Mouse (Mus musculus): ENCODE measurements around the gene Ifnar2. TPM values are rescaled to one million over a fixed set of nuclear protein-coding genes. Genes with fewer than 3 reads are reported as not detected.

The Ifnar2 gene
- 10 to 100 TPM; 45.8 to 48.2 TPM for polyA plus RNA-seq (2017; shearing (Covaris generic))

GRCm38 (mm10) chr16:91372577-91373472, at the start of gene Ifnar2:
Ifnar2 (plus strand) TSS chr16:91372783.
- ATAC-seq, result peak; percentile 73

DNA sequence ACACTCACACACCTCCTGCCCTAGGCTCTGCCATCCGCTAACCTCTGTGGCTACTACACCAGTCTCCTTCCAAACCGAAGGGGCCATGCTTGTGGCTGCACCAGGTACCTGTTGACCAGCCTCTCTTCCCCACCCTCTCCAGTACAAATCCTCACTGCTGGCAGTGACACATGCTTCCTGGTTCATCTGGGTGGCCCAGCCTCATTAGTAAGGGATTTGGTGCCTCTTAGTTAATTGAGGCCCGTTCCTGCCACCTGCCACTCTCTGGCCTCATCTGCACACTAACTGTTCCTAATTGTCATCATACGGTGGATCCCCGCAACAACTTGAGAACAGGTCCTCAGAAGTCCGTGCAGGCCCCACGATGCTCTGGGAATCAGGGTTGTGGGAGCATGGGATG, 45.0 kb upstream of the Ifnar2 start:
- no peak for ATAC-seq

DNA sequence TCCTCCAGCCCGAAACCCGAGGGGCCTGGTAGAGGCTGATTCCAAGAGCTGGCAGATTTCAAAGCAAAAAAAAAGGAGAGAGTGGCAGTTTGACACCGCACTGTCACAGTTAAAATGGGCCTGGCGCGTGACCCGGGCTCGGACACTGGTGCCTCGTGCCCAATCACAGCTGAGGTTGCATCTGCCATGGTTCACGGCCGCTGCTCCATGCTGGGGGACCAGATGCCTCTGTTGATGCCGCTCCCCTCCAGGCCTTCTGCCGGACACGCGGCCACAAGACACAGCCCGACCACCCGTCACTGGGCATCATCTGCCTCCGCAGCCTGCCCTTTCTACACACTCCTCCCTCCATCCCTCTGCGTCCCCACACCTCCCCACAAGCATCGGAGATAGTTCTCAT, 43.7 kb upstream of the Ifnar2 start:
- ATAC-seq, result no peak

DNA sequence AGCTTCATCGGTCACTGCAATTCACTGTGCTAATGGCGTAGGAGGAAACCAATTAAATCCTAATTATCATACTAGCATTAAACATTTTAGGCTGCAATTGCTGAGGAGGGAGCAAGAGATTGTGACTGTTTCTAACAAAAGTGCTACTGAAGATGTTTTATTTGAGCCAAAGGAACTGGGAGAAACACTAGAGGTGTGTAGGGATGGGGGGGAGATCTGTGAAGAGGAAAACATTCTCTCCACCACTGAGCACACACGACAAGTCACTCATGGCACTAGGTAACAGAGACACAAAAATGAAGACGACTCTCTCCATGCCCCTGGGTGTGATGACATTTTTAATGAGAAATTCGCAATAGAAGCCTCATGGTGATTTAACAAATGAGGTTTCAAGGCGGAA, 42.1 kb upstream of the Ifnar2 start:
- no peak for ATAC-seq

DNA sequence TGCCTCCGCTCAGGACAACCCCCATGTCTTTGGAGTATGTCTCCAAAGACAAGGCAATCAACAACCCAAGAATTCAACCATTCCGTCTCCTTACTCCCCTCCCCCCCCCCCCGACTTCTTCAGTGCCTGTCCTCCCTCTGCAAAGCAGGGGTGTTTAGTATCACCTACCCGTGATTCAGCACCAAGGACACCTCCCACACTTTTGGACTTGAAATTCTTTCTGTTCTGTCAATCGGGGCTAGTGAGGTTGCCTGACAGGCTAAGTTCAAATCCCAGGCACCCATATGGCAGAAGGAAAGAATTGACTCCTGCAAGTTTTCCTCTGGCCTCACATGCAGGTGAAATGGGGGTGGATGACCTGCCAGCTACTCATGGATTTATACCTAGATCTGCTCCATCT, 41.4 kb upstream of the Ifnar2 start:
- ATAC-seq, result no peak

- no peak for ATAC-seq
Observed at GRCm38 (mm10) chr16:91332880-91333279, 39.7 kb upstream of the Ifnar2 start.

GRCm38 (mm10) chr16:91334190-91334893, 38.2 kb upstream of the Ifnar2 start:
- ATAC-seq, result no peak

DNA sequence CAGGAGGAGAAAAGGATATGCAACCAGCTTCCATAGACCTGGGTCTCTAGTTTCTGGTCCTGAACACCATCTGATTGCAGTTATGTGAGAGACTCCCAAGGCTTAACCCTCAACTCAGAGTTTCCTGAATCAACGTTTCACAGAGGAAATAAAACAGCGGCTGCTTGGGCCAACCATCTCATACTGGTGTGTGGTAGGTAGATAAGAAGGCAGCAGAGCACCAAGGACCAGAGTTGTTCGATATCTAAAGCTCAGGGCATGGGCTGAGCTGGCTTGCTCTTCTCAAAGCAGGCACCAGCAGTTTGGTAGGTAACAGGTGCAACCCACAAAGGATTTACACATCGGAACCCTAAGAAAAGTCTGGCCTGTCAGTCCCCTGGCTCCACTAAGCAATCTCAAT, 35.8 kb upstream of the Ifnar2 start:
- no peak for ATAC-seq

DNA sequence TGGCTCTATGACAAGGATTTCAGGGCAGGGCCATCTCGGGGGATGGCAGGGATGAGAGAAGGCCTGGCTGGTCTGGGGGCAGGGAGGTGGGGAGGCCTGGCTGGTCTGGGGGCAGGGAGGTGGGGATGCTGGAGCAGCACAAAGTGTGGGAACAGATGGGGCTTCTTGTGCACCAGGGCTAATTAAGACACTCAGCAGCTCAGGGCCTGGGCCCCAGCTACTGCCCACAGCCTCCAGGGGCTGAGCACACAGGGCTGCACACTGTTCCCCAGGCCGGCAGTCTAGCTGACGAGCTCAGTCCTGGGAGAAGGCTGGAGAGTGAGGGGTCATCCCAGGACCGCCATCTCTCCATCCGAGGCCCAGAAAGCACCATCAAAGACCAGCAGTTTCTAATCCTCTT, 35.1 kb upstream of the Ifnar2 start:
- ATAC-seq, result no peak

- no peak for ATAC-seq
Observed at GRCm38 (mm10) chr16:91346491-91346890, 26.1 kb upstream of the Ifnar2 start.

GRCm38 (mm10) chr16:91347491-91348263, 24.9 kb upstream of the Ifnar2 start:
- no peak for ATAC-seq

GRCm38 (mm10) chr16:91348264-91348565, 24.4 kb upstream of the Ifnar2 start:
- ATAC-seq, result no peak

DNA sequence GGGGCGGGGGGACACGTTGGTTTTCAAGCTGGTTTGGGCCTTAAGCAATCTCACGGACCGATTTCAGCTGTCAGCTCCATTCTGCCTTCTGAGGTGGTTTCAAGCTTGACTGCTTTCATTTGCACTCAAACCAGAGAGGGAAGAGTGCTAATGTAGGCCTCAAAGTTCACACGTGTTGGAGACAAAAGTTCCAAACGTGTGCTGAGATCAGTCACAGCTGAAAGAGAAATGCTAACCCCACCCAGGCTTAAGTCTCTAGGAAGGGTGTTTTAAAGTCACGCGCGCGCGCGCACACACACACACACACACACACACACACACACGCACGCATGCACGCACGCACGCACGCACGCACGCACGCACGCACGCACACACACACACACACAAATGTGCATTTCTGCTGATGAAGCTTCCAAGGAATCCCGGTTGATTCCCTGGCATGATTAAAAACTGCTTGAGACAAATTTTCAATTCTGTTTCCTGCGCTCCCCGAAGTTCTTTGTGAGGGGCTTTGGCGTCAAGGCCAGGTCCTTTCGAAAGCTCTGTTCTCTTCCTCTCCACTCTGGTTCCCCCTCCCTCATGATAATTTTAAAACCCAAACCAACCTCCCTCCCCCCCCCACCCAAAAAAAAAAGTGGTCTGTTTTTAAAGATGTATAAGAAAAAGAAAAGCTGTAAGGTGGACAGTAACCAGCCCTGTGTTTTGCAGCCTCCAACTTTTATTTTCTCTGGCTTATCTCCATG, 23.8 kb upstream of the Ifnar2 start:
- ATAC-seq, result no peak

DNA sequence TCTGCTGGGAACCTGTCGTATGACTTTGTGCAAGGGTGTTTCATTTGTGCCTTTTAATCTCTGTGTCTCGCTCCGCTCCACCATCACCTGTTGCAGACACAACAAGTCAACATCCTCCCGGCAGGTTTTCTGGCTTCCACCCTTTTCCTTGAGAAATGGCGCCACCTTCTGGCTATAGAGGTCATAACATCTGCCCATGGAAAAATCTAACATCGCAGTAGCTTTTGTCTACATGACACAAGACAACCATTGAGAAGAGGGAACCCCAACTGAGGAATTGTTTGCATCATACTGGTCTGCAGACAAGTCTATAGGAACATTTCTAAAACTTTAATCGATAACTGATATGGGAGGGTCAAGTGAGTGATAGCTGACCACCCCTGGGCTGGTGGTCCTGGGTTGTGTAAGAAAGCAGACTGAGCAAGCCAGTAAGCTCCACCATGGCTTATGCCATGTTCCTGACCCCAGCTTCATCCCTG, 20.5 kb upstream of the Ifnar2 start:
- peak; percentile 53 for ATAC-seq

DNA sequence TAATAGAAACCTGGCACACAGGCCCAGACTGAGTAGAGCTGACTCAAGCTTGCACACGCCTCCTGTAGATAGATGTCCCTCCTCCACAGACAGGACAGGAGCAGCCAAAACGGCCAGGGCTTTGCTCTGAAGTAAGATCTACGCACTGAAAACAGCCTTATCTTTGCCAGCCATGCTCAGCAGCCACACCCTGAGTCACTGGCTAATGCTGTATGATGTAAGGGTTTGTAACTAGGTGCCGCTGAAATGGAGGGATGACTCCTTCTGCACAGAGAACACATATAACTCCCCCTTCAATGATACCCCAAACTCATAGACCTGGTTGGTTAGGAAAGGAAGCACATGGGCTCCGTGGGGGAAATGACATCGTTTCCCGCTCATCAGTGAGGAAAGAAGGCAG, 19.8 kb upstream of the Ifnar2 start:
- ATAC-seq, result no peak

DNA sequence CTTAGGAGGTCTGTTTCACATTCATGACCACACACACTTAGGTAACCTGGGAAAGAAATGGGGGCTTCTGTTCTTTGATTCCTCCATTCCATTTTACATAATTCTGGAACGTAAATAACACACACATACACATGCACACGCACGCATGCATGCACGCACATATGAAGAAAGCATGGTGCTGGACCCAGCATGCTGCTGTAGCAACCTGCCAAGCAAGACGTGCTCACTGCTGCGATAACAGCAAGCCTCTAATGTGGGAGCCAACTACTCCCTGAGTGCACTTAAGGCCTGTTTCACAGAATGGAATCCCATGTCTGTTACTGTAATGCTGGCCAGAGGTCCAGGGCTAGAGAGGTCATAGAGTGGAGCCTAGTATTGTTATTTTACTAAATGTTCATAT, 19.4 kb upstream of the Ifnar2 start:
- no peak for ATAC-seq

GRCm38 (mm10) chr16:91353638-91354037, 18.9 kb upstream of the Ifnar2 start:
- no peak for ATAC-seq

DNA sequence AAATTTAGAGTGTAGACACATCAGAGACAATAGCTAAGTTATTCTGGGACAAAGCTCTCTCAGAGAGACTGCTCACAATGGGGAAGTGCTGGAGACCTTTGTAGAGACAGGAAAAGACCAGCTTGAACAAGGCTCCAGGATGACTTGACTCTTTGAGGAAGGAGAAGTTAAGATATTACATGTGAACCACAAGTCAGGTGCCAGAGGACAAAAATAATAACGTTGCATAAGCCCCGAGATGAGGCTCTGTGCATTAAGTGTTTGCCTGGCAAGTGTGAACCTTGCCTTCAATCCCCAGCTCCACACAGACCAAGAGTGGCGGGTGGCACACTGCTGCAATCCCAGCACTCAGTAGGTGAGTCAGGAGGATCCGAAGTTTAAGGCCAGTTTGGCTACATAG, 18.0 kb upstream of the Ifnar2 start:
- no peak for ATAC-seq

GRCm38 (mm10) chr16:91355160-91355559, 17.4 kb upstream of the Ifnar2 start:
- no peak for ATAC-seq

DNA sequence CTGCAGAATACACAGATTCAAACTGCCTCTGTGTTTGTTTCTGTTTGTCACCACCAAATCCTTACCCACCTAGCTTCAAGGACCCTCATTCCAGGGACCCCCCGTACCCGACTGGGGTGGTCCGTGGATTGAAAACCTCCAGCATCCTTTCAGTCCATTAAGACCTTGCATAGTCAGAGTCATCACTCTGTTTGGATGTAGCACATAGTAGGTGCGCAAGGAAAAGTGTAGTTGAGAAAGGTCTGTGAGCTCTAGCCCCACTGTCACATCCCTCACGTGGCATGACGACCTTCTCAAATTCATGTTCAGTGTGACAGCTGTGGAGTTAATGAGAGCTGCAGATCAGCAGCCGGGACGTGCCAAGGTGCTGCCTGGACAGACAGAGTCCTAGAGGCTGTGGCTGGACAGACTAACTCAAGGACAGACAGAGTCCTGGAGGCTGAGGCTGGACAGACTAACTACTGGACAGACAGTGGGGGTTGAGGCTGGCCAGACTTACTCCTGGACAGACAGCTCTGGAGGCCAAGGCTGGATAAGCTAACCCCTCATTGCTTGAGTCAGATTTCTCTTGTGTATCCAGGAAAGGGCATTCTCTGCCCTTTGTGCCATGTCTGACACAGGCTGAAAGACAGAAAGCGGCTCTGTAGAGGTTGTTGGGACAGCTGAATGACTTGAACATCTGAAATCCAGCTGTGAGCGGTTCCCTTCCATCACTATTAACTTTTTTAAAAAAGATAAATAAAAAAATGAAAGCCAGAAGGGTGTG, 15.6 kb upstream of the Ifnar2 start:
- no peak for ATAC-seq

DNA sequence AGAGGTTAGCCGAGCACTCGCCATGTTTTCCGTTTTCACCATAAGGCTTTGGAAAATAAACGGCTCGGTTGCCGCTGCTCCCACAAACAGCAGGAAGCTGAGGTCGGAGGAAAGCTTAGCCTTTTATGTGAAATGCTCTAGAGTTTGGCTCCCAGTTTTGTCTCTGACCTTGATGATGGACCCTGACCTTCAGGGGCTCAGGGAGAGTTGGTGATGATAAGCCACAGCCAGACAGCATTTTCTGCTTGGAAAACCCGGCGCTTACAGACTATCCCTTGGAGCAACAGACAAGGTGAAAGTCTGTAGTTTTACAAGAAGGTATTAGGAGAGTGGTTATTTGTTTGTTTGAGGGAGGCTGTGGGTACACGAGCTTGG, 15.1 kb upstream of the Ifnar2 start:
- no peak for ATAC-seq

DNA sequence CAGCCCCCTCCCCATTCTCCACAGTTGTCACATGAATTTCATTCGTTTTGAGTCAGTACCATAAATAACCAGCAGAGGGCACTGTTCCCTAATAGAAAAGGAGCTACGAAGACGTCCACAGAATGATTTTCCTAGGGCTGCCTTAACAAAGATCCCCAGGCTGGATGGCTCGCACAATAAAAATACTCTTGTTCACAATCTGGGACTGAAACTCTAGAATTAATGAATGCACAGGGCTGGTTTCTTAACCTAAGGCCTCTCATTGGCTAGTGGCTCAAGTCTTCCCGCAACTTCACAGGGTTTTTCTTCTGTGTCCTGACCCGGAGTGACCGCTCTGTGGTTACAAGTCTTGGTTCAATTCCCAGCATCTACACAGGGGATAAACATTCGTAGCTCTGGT, 14.0 kb upstream of the Ifnar2 start:
- ATAC-seq, result peak; percentile 88
